Mouse (Mus musculus) bone marrow macrophage, adult 2 months (primary cell): ENCODE measurements around the gene Cacng3. TPM values are rescaled to one million over a fixed set of nuclear protein-coding genes. Genes with fewer than 3 reads are reported as not detected.

Experiments
- H3K27ac ChIP-seq: 2 replicates; pipeline ENCODE4 v1.5.1; 2012; ENCODE audit warnings: low read depth, low read length; ENCODE audit not compliant: insufficient read depth
- H3K4me1 ChIP-seq: 2 replicates; pipeline ENCODE4 v1.6.1; 2012; ENCODE audit warnings: low read length; ENCODE audit not compliant: control insufficient read depth, insufficient read depth
- H3K4me3 ChIP-seq: 2 replicates; pipeline ENCODE4 v1.5.1; 2012; ENCODE audit warnings: mild to moderate bottlenecking, low read length, moderate library complexity; ENCODE audit not compliant: insufficient read depth
- CTCF ChIP-seq: IDR thresholded peaks from 2 replicates; pipeline ENCODE4 v1.5.1; 2012; ENCODE audit warnings: low read depth, mild to moderate bottlenecking, low read length, moderate library complexity
- POLR2A ChIP-seq: IDR thresholded peaks from 2 replicates; pipeline ENCODE4 v1.6.1; 2012; ENCODE audit warnings: mild to moderate bottlenecking, low read depth, low read length, borderline replicate concordance
- polyA plus RNA-seq: library from polyadenylated mRNA; stranded (reverse); fragments of >200 nt; gene quantifications from 2 replicates; pipeline ENCODE4 v1.2.4, GENCODE M21; 2012; ENCODE audit not compliant: missing spikeins, insufficient read depth, insufficient read length

Cacng3 gene
- polyA plus RNA-seq: not detected in 2 replicates

DNA sequence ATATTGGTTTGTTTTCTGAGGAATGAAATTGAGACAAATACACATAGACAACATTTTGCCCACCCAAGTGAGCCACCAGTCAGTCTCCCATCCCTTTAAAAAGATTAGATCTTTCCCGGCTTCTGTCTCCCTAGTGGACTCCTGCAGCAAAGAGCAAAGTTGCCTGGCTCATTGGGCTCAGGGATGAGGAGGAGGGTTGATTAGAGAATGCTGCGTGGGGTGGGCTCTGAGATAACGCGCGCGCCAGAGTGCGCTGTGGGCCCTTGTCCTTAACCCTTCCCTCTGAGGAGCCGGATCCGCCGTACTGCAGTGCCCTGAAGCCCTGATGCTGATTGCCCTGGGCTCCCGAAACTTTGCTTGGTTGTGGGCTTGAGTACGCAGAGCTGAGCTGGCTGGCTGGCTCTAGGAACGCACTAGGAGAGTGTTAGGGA lies at the start of gene Cacng3:
Cacng3 (plus strand) TSS at position 51 of the 431 bp plus-strand sequence.
- Histone ChIP-seq H3K27ac (no peak within 1 kb of the TSS), H3K4me1 (no peaks in the 10 kb centered on the region), H3K4me3 (no peak within 1 kb of the TSS)
- TF ChIP-seq POLR2A: no peak

DNA sequence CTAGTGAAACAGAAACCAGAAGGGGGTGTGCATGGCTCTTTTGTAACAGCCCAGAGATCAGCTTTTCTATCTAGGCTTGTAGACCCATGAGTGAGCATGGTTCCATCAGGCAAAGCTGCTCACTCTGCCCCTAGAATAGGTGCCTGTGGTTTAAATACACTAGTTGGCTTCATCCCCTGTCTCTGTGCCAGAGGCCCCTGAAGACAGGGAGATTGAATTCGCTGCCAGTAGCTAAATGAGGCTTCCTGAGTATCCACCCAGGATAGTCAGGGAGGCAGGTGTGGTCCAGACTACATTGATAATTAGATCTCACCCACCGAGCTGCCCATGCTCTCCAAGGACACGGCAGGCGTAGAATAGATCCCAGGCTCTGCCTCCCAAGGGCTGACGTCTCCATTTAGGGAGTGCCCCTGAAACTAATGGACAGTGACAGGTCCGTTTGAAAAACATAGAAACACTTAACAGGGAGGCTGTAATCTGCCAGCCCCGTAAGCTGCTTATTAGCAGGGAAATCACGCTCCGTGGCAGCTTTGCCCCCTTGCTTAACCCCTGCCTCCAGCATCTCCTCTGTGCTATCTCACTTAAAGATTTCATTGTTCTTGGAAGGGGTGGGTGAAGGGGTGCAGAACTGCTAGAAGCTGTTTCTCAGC lies 48.0 kb upstream of the Cacng3 start:
- Histone ChIP-seq H3K4me3 (no peak overlapping the region), H3K27ac (no peak overlapping the region), H3K4me1 (no peaks in the 10 kb centered on the region)
- no peak for TF ChIP-seq CTCF
- TF ChIP-seq POLR2A: no peak

DNA sequence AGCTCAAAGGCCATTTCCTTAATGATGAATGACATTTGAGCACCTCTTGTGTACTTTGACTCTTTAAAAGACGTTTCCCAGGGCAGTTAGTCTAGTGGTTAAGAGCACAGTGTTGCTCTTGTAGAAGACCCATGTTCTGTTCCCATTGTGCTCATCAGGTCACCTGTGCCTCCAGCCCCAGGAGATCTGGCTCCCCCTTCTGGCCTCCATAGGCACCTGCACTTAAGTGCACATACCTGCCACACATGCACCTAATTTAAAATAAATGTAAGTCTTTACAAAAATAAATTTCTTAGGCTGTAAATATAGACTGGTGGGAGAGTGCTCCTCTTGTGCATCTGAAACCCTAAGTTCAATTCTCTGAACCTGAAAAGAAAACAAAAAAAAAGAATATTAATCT lies 46.5 kb upstream of the Cacng3 start:
- Histone ChIP-seq H3K4me3 (no peak overlapping the region), H3K4me1 (no peaks in the 10 kb centered on the region), H3K27ac (no peak overlapping the region)
- TF ChIP-seq POLR2A: no peak

GRCm38 (mm10) chr7:122628050-122628449 lies 42.2 kb upstream of the Cacng3 start:
- Histone ChIP-seq H3K4me3 (no peak overlapping the region), H3K4me1 (no peaks in the 10 kb centered on the region), H3K27ac (no peak overlapping the region)
- TF ChIP-seq CTCF: no peak
- TF ChIP-seq POLR2A: no peak

GRCm38 (mm10) chr7:122630386-122630785 lies 39.9 kb upstream of the Cacng3 start:
- Histone ChIP-seq H3K4me3 (no peak overlapping the region), H3K4me1 (no peaks in the 10 kb centered on the region), H3K27ac (no peak overlapping the region)
- no peak for TF ChIP-seq POLR2A
- TF ChIP-seq CTCF: no peak

DNA sequence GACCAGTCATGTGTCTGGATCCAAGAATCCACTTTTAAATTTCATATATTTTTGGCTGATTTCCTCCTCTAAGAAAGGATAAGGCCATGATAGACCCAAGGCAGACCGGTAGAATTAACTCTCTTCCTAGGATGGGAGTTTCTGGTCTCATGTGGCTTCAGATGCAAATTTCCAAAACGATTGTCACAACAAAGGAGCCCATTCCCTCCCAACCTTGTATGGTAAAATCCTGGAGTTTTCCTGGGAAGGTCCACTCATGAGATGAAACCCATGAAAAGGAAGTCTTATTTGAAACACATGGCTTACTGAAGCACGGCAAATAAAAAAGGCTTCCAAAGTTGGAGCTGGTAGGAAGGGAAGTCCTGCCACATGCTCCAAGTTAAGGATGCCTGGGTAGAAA lies 39.1 kb upstream of the Cacng3 start:
- no peak overlapping the region for H3K4me3 ChIP-seq
- TF ChIP-seq CTCF: no peak
- TF ChIP-seq POLR2A: no peak
- H3K4me1 ChIP-seq: no peaks in the 10 kb centered on the region
- H3K27ac ChIP-seq: no peak overlapping the region

DNA sequence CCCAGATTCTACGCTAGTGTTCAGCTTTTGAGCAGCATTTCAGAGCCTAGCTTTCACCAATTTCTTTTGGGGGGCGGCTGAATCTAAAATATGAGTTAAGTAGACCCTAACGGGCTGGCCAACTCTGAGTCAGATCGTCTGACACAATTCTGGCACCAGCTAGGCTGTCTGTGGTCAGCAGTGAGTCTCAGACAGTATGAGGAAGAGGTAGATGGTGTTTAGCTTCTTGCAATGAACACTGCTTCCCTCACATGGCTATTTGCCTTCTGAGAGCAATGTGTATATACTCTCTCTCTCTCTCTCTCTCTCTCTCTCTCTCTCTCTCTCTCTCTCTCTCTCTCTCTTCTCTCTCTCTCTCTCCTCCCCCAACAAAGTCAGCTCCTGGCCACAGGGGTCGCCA lies 37.3 kb upstream of the Cacng3 start:
- Histone ChIP-seq H3K4me1 (no peaks in the 10 kb centered on the region), H3K4me3 (no peak overlapping the region), H3K27ac (no peak overlapping the region)
- TF ChIP-seq CTCF (no peak), POLR2A (no peak)

GRCm38 (mm10) chr7:122633463-122633862 lies 36.8 kb upstream of the Cacng3 start:
- TF ChIP-seq CTCF (no peak), POLR2A (no peak)
- Histone ChIP-seq H3K4me1 (no peaks in the 10 kb centered on the region), H3K27ac (no peak overlapping the region), H3K4me3 (no peak overlapping the region)

DNA sequence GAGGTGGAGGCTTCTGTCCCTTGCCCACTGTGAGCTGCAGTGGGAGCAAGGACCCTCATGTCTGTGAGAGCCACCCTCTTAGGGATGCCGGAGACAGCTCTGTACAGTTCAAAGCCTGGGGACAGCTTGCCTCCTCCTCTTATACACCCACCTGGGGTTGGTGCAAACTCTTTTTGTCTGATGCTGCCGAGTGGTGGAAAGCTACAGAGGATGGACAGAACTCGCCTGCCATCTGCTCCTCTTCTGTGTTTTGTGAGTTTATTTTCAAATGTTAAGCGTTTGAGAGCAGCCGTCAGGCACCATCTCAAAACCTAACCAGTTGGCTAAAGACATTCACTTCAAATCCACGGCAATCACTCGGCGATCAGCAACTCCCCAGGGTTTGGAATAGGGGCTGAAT lies 26.6 kb upstream of the Cacng3 start:
- no peak overlapping the region for H3K27ac ChIP-seq
- H3K4me1 ChIP-seq: no peaks in the 10 kb centered on the region
- TF ChIP-seq CTCF (no peak), POLR2A (no peak)
- no peak overlapping the region for H3K4me3 ChIP-seq

- TF ChIP-seq POLR2A: no peak
- no peak for TF ChIP-seq CTCF
- Histone ChIP-seq H3K4me3 (no peak overlapping the region), H3K27ac (no peak overlapping the region), H3K4me1 (no peaks in the 10 kb centered on the region)
Measured at GRCm38 (mm10) chr7:122649306-122649705, 21.0 kb upstream of the Cacng3 start.

- TF ChIP-seq POLR2A (no peak), CTCF (no peak)
- Histone ChIP-seq H3K27ac (no peak overlapping the region), H3K4me3 (no peak overlapping the region), H3K4me1 (no peaks in the 10 kb centered on the region)
Measured at GRCm38 (mm10) chr7:122652523-122652922, 17.8 kb upstream of the Cacng3 start.
